Mouse (Mus musculus): ENCODE measurements around the gene Setdb1. TPM values are rescaled to one million over a fixed set of nuclear protein-coding genes. Genes with fewer than 3 reads are reported as not detected.

Gene Setdb1
- total and polyA plus RNA-seq, 3 experiments: 33.7 to 49.5 (median 43.2) TPM

DNA sequence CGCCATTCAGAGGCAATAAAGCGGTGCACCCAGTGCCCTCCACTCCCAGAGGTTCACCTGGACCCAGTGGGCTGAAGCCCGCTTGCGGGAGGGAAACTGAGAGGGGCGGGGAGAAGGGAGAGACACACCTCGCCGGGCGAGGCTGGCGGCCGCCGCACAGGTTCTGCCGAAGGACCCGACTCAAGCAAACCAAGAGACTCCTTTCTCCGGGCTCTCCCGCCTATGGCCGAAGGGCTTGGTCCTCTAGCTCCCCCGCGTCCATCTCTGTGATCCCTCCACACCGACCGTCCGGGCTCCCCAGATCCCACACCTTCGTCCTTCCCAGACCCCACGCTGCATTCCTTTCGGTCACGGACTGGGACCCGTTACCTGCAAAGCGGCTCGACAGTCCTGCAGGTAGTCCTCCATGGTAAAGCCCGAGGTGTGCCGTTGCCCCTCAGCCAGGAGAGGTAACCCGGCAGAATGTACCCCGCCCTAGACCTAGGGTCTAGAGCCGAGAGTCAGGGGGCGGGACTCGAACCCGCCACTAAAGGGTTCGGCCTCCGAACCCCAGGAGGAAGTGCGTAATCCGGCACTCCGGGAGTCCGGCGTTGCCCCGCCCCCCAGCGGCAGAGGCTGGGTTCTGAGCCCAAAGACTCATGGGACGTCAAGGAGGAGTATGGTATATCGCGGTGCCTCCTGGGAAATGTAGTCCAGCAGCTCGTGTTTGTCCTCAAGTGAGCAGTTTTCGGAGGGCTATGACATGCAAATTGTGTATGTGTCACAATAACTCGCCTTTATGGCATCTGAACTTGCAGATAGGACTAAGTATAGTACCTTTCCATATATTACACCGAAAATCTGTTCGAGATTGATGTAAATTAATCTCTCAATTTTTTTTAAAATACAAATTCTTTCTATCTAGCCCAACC is 75.5 kb downstream of the Setdb1 start, which contains the start of the genes Mindy1 and Prune1 (continued):
- TF ChIP-seq ZMIZ1 (IDR thresholded peaks at IDR 0.05; ENCODE audit: low read depth, low read length) (no peak), E2F4 (IDR thresholded peaks at IDR 0.05; ENCODE audit: insufficient replicate concordance, low read depth, low read length) (no peak), USF1 (IDR thresholded peaks at IDR 0.05; ENCODE audit: low read depth, low read length) (no peak), KAT2A (IDR thresholded peaks at IDR 0.05; ENCODE audit: insufficient replicate concordance, low read length) (peak; percentile 96; the same call in 1 of the 2 replicates), MEF2A (IDR thresholded peaks at IDR 0.05; ENCODE audit: borderline replicate concordance, low read depth, low read length) (no peak; the same call in 1 of the 2 replicates), BHLHE40 (IDR thresholded peaks at IDR 0.05; ENCODE audit: low read depth, low read length) (0 out of 2 replicates have a peak, but pooled peaks have one; percentile 21), UBTF (IDR thresholded peaks at IDR 0.05; ENCODE audit: low read depth, low read length) (no peak), TCF12 (IDR thresholded peaks at IDR 0.05; ENCODE audit: low read depth, low read length) (peak; percentile 61), MYC (IDR thresholded peaks at IDR 0.05; ENCODE audit: low read depth, low read length) (peak; percentile 78; the same call in 1 of the 2 replicates), JUND (conservative IDR thresholded peaks at IDR 0.05; ENCODE audit: low read depth, low read length) (no peak)

DNA sequence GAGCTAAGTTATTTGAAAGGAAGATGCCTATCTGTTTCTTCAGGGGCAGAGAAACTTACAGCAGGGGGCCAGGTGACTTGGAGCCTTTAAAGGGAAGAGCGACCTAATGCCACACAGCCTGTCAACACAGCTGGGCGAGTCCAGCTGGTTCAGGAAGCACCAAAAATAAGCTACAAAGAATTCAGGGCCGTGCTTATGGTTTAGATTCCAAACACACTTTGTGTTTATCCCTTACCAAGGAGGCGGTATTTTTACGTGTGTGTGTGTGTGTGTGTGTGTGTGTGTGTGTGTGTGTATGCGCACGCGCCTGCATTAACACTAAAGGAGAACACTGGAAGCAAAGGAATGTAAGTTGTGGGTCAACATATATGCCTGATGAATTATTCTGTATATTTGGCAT is 76.3 kb downstream of the Setdb1 start:
- dilution Hi-C loops (cut with MboI; ENCODE audit: extremely low pct_ligation_motif_present, extremely low pct_unique_long_range_greater_than_20kb, low sequenced_read_pairs): no loop called here
- DNase-seq (ENCODE audit: extremely low read depth): peak; percentile 29
- Histone ChIP-seq H3K79me2 (replicated peaks; ENCODE audit: control insufficient read depth, extremely low read depth, insufficient read depth, poor library complexity, severe bottlenecking) (0 out of 2 replicates have a peak, but pooled peaks cover 2% of the 10 kb centered on the region), H3K4me3 (replicated peaks in 1 of 3; ENCODE audit: low read depth in 2 of 3, low read length in 2 of 3, poor library complexity in 1 of 3) (peak overlapping the region; percentile 81 to 93 (median 86)), H3K9ac (ENCODE audit: insufficient read depth, low read depth) (peak overlapping the region; percentile 59), H3K27me3 (replicated peaks) (no peaks in the 10 kb centered on the region), H3K9me3 (replicated peaks; ENCODE audit: low read length) (no peaks in the 10 kb centered on the region), H3K27ac (ENCODE audit: insufficient read depth, low read depth) (no peak overlapping the region), H3K4me2 (ENCODE audit: insufficient read depth, low read depth, poor library complexity, severe bottlenecking) (peak overlapping the region; percentile 54), H3K36me3 (replicated peaks in 1 of 2; ENCODE audit: control insufficient read depth in 1 of 2, insufficient read depth in 1 of 2, low read length in 1 of 2) (peaks cover 0 to 2% of the 10 kb centered on the region in 2 experiments), H3K4me1 (ENCODE audit: control insufficient read depth in 1 of 2, insufficient read depth in 2 of 2) (peaks cover 0 to 35% of the 10 kb centered on the region in 2 experiments; a peak in 2 of 4 replicates)
- in situ Hi-C loops (cut with MboI; ENCODE audit: low pct_ligation_motif_present, low pct_unique_long_range_greater_than_20kb, low sequenced_read_pairs): no loop called here
- TF ChIP-seq TCF12 (IDR thresholded peaks at IDR 0.05; ENCODE audit: low read depth, low read length): no peak
- TF ChIP-seq HCFC1 (IDR thresholded peaks at IDR 0.05; ENCODE audit: low read depth, low read length): no peak
- TF ChIP-seq MXI1 (IDR thresholded peaks at IDR 0.05; ENCODE audit: low read depth, low read length): no peak
- TF ChIP-seq ZC3H11A (IDR thresholded peaks at IDR 0.05; ENCODE audit: low read depth, low read length): no peak
- no peak for TF ChIP-seq GABPA (IDR thresholded peaks at IDR 0.05; ENCODE audit: insufficient replicate concordance, low read depth, low read length)
- TF ChIP-seq JUN (IDR thresholded peaks at IDR 0.05; ENCODE audit: insufficient read depth, low read depth, low read length): no peak
- peak; percentile 42; the same call in 1 of the 2 replicates for TF ChIP-seq SIN3A (IDR thresholded peaks at IDR 0.05; ENCODE audit: low read length)
- TF ChIP-seq NRF1 (IDR thresholded peaks at IDR 0.05; ENCODE audit: low read depth, low read length): peak; percentile 63; the same call in 1 of the 2 replicates
- no peak for TF ChIP-seq KAT2A (IDR thresholded peaks at IDR 0.05; ENCODE audit: insufficient replicate concordance, low read length)
- TF ChIP-seq MEF2A (IDR thresholded peaks at IDR 0.05; ENCODE audit: borderline replicate concordance, low read depth, low read length): peak; percentile 21; the same call in 1 of the 2 replicates
